Mouse (Mus musculus) midbrain, embryonic 14.5 days (tissue): ENCODE results near the gene Ppp1r15a. TPM values are rescaled to one million over a fixed set of nuclear protein-coding genes. Genes with fewer than 3 reads are reported as not detected.
"Not testable (repeated sequence)": the region's sequence is repeated elsewhere in the genome, so short reads cannot be mapped to it uniquely, and the experiment has no call there.

Experiments used
- ATAC-seq: fragments of 200-750 bp; cut with Nextera tagmentation; 2 replicates; pipeline ENCODE4 v1.8.0; 2017; ENCODE audit warnings: moderate number of reproducible peaks, moderate library complexity; ENCODE audit not compliant: low FRiP score, low TSS enrichment
- DNase-seq: peaks from one replicate; pipeline ENCODE4 v3.0.0-alpha.2; 2015
- H3K27ac ChIP-seq: fragments of 300-500 bp; sonication (generic); replicated peaks from 2 replicates; pipeline ENCODE4 v1.5.1; 2014; ENCODE audit warnings: mild to moderate bottlenecking, low read depth, low read length, moderate library complexity
- H3K27me3 ChIP-seq: fragments of 300-500 bp; sonication (generic); 2 replicates; pipeline ENCODE4 v1.6.1; 2014; ENCODE audit warnings: low read length, control low read depth, mixed read lengths; ENCODE audit not compliant: control insufficient read depth, insufficient read depth
- H3K36me3 ChIP-seq: fragments of 300-500 bp; sonication (generic); 2 replicates; pipeline ENCODE4 v1.6.1; 2014; ENCODE audit warnings: low read length, control low read depth; ENCODE audit not compliant: control insufficient read depth, insufficient read depth
- H3K4me1 ChIP-seq: fragments of 300-500 bp; sonication (generic); 2 replicates; pipeline ENCODE4 v1.6.1; 2014; ENCODE audit warnings: mild to moderate bottlenecking, antibody characterized with exemption, low read length, control low read depth; ENCODE audit not compliant: control insufficient read depth, insufficient read depth
- H3K4me2 ChIP-seq: fragments of 300-500 bp; sonication (generic); 2 replicates; pipeline ENCODE4 v1.6.1; 2014; ENCODE audit warnings: mild to moderate bottlenecking, low read length, moderate library complexity
- H3K4me3 ChIP-seq: fragments of 300-500 bp; sonication (generic); replicated peaks from 2 replicates; pipeline ENCODE4 v1.5.1; 2014; ENCODE audit warnings: low read depth, low read length
- H3K9ac ChIP-seq: fragments of 300-500 bp; sonication (generic); replicated peaks from 2 replicates; pipeline ENCODE4 v1.6.1; 2014; ENCODE audit warnings: mild to moderate bottlenecking, low read length, moderate library complexity
- H3K9me3 ChIP-seq: fragments of 300-500 bp; sonication (generic); 2 replicates; pipeline ENCODE4 v1.6.1; 2016; ENCODE audit warnings: low read length, control low read depth, mixed read lengths; ENCODE audit not compliant: control insufficient read depth
- WGBS: fragments of 180-500 bp; shearing (Covaris S2); extraction: QIAGEN DNeasy Blood & Tissue Kit; methylation state at CpG from one replicate; pipeline ENCODE4 v1.1.7; 2014; 5-methylcytosine and 5-hydroxymethylcytosine counted together
- polyA plus RNA-seq: library from polyadenylated mRNA; unstranded; fragments of >200 nt; fragmentation: Nextera tagmentation; extraction: Ambion mirVana; gene quantifications from 2 replicates; pipeline ENCODE4 v1.2.1, GENCODE M21; 2014

Gene Ppp1r15a
- polyA plus RNA-seq, 1 experiment from 2014 or later = 10.2 TPM

DNA sequence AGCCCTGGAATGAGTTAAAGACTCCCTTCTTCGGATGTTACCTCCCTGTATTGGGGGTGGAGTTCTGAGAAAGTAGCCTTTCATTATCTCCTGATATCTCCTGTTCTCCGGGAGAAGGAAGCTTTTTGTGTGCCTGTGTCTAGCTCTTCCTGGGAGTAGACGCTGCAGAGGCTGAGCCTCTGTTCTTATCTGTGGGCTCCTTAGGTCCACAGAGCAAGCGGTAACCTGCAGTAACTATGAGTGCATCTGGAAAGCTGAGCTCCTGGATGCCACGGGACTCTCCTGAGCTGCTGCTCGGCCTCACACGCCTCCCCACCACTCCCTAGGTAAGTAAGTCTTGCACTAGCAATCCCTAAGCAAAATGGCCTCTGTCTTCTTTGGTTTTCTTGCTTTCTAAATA is 39.9 kb downstream of the Ppp1r15a start:
- no peaks in the 10 kb centered on the region for H3K36me3 ChIP-seq
- WGBS = 89% methylated on average over 7 of the region's 7 CpGs
- ATAC-seq = no peak

DNA sequence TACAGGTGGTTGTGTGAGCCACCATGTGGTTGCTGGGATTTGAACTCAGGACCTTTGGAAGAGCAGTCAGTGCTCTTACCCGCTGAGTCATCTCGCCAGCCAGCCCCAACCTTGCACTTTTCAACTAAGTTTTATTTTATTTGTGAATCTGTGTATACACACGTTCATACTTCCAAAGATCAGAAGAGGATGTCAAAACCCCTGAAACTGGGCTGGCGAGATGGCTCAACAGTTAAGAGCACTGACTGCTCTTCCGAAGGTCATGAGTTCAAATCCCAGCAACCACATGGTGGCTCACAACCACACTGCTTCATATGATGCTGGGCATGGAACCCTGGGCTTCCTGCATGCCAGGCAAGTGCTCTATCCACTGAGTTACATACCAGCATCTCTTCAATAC is 41.1 kb downstream of the Ppp1r15a start:
- H3K27ac ChIP-seq, DNase-seq, ATAC-seq, H3K36me3 ChIP-seq, H3K4me2 ChIP-seq, H3K9ac ChIP-seq, H3K9me3 ChIP-seq, H3K4me1 ChIP-seq, H3K4me3 ChIP-seq, H3K27me3 ChIP-seq: not testable (repeated sequence)
- 94% methylated on average over 5 of the region's 5 CpGs for WGBS

More for the DNA sequence above, 39.9 kb downstream of the Ppp1r15a start:
- no peak overlapping the region for H3K4me3 ChIP-seq
- H3K27ac ChIP-seq = no peak overlapping the region
- no peaks in the 10 kb centered on the region for H3K27me3 ChIP-seq
- no peaks in the 10 kb centered on the region for H3K9me3 ChIP-seq
- no peak for DNase-seq
- H3K4me2 ChIP-seq = no peak overlapping the region
- no peak overlapping the region for H3K9ac ChIP-seq
- 0 out of 2 replicates have a peak, but pooled peaks cover 9% of the 10 kb centered on the region for H3K4me1 ChIP-seq

DNA sequence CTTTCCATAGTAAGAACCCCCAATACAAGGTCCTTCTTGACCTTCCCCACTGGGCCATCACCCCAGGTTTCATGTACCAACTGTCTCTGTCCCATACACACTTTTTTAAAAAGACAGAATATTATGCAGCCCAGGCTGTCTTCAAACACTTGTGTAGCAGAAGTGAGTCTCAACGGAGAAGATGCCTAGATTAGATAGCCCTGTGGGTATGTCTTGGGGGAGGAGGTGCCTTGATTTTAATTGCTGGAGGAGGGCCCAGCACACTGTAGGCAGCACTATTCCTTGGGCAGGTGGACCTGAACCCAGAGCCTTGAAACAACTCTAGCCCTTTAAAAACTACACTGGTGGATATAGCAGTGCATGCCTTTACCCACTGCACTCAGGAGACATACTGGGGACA is 43.9 kb downstream of the Ppp1r15a start:
- no peak overlapping the region for H3K27ac ChIP-seq
- ATAC-seq (no peak), DNase-seq (no peak)
- H3K27me3 ChIP-seq = no peaks in the 10 kb centered on the region
- no peak overlapping the region for H3K9ac ChIP-seq
- WGBS = 98% methylated on average over 1 of the region's 1 CpGs
- no peaks in the 10 kb centered on the region for H3K9me3 ChIP-seq
- H3K36me3 ChIP-seq = no peaks in the 10 kb centered on the region
- H3K4me3 ChIP-seq = no peak overlapping the region
- H3K4me1 ChIP-seq = no peaks in the 10 kb centered on the region
- H3K4me2 ChIP-seq = no peak overlapping the region

DNA sequence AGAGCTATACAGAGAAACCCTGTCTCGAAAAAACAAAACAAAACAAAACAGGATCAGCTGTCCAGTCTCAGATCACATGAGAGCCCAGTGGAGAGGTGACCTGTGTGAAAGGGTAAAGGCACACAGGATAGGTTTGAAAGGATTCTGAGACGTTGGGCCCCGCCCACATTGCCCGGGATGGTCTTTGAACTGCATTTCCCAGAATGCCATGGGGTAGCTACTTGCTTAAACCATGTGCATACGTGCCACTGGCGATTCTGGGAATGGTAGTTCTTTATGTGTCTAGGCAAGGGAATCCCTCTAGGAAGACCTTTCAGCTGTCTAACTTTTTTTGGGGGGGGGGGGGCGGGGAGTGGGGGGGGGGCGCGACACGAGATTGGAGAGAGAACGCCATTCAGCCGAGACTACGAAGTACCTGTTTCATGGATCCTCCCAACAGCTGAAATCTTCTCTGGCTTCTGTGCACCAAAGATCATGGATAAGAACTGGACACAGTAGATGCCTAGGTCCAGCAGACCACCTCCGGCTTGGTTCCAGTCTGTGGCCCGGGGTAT is 44.6 kb downstream of the Ppp1r15a start, which contains the start of gene Tulp2:
Gene Tulp2 (plus strand): TSS at position 504 of the 554 bp plus-strand sequence.
- no peak within 1 kb of the TSS for H3K4me2 ChIP-seq
- DNase-seq (peak; percentile 85), ATAC-seq (peak; percentile 34; the same call in 1 of the 2 replicates)
- no peaks in the 10 kb centered on the region for H3K9me3 ChIP-seq
- H3K4me3 ChIP-seq = no peak within 1 kb of the TSS
- no peak within 1 kb of the TSS for H3K27ac ChIP-seq
- no peaks in the 10 kb centered on the region for H3K27me3 ChIP-seq
- H3K36me3 ChIP-seq = no peaks in the 10 kb centered on the region
- H3K4me1 ChIP-seq = no peaks in the 10 kb centered on the region
- WGBS = 55% methylated on average over 15 of the region's 15 CpGs
- no peak within 1 kb of the TSS for H3K9ac ChIP-seq

DNA sequence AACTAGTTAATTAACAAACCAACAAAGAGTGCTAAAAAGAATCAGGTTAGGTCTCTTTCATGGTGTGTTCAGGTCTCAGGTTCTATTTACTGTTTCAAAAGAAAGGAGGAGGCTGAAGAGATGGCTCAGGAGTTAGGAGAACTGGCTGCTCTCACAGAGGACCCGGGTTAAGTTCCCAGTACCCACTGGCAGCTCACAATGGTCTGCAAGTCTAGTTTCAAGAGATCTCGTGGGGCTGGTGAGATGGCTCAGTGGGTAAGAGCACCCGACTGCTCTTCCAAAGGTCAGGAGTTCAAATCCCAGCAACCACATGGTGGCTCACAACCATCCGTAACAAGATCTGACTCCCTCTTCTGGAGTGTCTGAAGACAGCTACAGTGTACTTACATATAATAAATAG is 45.8 kb downstream of the Ppp1r15a start:
- H3K9ac ChIP-seq, H3K4me1 ChIP-seq, ATAC-seq, DNase-seq, H3K9me3 ChIP-seq, H3K4me2 ChIP-seq, H3K4me3 ChIP-seq, H3K27me3 ChIP-seq, H3K36me3 ChIP-seq, H3K27ac ChIP-seq: not testable (repeated sequence)
- 79% methylated on average over 3 of the region's 4 CpGs for WGBS

DNA sequence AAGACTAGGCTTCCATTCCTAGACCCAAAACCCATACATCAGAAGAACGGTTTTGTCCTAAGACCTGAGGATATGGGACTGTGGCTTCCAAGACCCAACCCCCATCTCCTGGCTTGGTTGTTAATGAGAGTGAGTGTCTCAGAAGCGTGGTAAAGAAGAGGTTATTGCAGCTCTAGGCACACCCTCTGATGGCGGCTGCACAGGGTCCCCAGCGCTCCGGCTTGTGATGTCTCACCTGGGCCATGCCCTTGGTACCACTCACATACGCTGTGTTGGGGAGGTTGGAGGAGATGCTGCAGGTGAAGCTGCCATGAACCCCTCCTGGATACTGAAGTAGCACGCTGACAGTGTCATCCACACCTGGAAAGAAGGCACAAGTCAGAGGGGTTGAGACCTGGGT is 47.3 kb downstream of the Ppp1r15a start:
- Histone ChIP-seq H3K27ac (no peak overlapping the region), H3K27me3 (no peaks in the 10 kb centered on the region), H3K9me3 (no peaks in the 10 kb centered on the region), H3K4me2 (no peak overlapping the region), H3K4me3 (no peak overlapping the region), H3K4me1 (no peaks in the 10 kb centered on the region), H3K9ac (no peak overlapping the region), H3K36me3 (no peaks in the 10 kb centered on the region)
- ATAC-seq = no peak
- no peak for DNase-seq
- 93% methylated on average over 7 of the region's 7 CpGs for WGBS

DNA sequence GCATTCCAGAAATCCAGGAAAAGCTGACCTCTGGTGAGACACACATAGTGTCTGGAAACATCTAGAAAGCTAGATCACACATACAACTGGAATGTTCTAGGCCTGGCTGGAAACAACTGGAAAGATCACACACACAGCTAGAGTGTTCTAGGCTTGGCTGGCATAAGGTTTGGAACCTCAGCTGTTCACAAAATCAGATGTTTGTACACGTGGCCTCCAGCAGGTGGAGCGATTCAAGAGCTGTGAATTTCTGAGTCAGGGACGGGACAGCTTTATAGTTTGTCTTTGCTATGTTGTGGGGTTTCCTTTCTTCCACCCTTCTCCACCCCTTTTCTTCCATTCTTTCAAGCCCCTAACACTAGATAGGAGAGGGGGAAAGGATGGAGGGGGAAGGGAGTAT is 49.1 kb downstream of the Ppp1r15a start:
- Histone ChIP-seq H3K27ac (no peak overlapping the region), H3K4me2 (no peak overlapping the region), H3K4me1 (no peaks in the 10 kb centered on the region), H3K9ac (no peak overlapping the region), H3K4me3 (no peak overlapping the region), H3K9me3 (no peaks in the 10 kb centered on the region), H3K36me3 (no peaks in the 10 kb centered on the region), H3K27me3 (no peaks in the 10 kb centered on the region)
- no peak for ATAC-seq
- DNase-seq = peak; percentile 86
- WGBS = 13% methylated on average over 3 of the region's 3 CpGs

DNA sequence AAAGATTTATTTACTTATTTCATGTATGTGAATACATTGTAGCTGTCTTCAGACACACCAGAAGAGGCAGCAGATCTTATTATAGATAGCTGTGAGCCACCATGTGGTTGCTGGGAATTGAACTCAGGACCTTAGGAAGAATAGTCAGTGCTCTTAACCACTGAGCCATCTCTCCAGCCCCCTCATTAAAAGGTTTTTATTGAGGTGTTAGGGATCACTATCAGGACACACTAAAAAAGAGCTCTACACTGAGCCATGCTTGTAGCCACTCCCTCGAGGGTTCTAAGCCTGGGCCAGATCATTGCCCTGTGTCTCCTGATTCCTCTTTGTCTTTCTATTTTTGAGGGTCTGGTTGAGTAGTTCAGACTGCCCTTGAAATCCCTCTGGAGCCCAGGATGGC is 49.6 kb downstream of the Ppp1r15a start:
- DNase-seq = no peak
- Histone ChIP-seq H3K36me3 (no peaks in the 10 kb centered on the region), H3K9me3 (no peaks in the 10 kb centered on the region), H3K27ac (no peak overlapping the region), H3K4me2 (no peak overlapping the region), H3K9ac (no peak overlapping the region), H3K27me3 (no peaks in the 10 kb centered on the region), H3K4me1 (no peaks in the 10 kb centered on the region), H3K4me3 (no peak overlapping the region)
- WGBS = 47% methylated on average over 1 of the region's 1 CpGs
- ATAC-seq = no peak

DNA sequence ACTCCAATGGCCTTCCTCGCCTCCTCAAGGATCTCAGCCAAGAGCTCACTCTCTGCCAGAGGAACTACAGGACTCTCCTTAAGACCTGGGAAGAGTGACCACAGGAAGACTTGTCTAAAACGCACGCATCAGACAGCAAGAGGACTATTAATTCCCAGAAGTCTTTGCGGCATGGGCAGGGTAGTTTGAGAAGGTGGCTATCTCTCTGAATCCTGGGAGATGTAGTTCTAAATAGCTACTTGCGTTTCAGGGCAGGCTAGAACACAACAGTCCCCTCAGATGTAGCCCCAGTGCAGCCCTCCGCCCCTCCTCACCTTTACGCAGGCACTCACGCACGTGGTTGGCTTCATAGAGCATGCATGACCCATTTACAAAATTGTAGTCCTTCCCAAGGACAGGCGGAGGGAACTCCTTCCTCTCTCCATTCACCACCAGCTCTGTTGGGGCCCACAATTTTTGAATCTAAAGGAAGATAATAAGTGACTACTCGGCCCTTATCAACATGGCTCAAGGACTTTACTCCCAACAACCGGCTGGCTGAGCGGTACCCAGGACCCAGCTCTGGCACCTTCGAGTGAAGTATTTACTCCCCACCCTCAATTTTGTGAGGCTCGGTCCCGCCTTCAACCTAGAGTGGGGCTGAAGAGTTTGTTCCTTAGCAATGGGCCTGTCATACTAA is 50.6 kb downstream of the Ppp1r15a start:
- H3K4me3 ChIP-seq = no peak overlapping the region
- H3K27me3 ChIP-seq = no peaks in the 10 kb centered on the region
- DNase-seq = peak; percentile 36
- no peaks in the 10 kb centered on the region for H3K36me3 ChIP-seq
- no peak overlapping the region for H3K27ac ChIP-seq
- no peak for ATAC-seq
- no peak overlapping the region for H3K9ac ChIP-seq
- 78% methylated on average over 16 of the region's 16 CpGs for WGBS
- 0 out of 2 replicates have a peak overlapping the region, but pooled peaks have one; percentile 4 for H3K4me2 ChIP-seq
- H3K9me3 ChIP-seq = no peaks in the 10 kb centered on the region
- H3K4me1 ChIP-seq = no peaks in the 10 kb centered on the region
